Mouse (Mus musculus) heart, postnatal 0 days (tissue): Measurements from ENCODE around the gene Slco4a1.

Experiments
- CTCF ChIP-seq: IDR thresholded peaks from 2 replicates; pipeline ENCODE4 v1.5.1; 2016; ENCODE audit warnings: antibody characterized with exemption, control low read depth, low read depth
- EP300 ChIP-seq: IDR thresholded peaks from 2 replicates; pipeline ENCODE4 v1.6.1; 2016; ENCODE audit warnings: antibody characterized with exemption, low read depth

DNA sequence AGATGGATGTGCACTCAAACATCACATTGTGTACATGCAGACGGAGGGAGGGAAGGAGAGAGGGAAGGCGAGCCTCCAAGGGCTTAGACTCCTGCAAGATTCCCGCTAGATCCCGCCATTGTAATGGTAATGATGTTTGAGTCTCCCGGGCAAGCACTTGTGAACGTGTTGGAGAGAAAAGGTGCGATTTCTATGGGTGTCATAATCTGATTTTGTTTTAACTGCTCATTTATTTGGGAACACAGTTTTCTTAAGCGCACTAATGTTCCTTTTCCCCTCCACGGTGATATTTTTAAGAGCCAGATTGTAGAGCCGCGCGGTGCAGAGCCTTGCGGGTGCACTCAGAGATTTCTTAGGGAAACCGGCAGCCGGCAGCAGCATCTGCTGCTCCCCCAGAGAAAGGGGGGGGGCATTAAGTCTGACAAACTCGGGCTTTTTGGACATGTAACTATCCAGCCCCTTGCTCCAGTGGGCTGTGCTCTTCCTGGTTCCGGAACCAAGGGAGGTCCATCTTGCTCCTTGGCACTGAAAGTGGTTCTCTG lies 32.2 kb downstream of the Slco4a1 start:
- no peak for TF ChIP-seq CTCF
- no peak for TF ChIP-seq EP300
